8 mouse cellular contexts compared by ENCODE assay signal in the genomic region with DNA sequence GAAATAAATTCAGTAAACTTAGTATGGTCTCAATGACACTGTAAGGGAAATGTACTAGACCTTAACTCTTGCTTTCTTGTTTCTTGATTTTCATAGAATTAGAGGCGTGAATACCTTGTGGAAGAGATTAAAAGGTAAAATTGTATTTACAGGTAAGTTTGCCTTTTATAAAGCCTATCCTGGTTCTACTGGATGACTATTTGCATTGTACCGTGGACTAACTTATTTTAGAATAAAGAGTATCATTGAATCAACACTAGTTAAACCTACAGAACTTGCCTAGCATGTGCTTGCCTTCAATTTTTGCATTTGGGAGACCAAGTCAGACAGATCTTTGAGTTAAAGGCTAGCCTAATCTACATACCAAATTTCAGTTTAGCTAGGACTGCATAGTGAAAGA. TPM values are rescaled to one million over a fixed set of nuclear protein-coding genes. Genes with fewer than 3 reads are reported as not detected.
A peak's percentile ranks its signal among the peaks of the same experiment; 100 is the strongest.
DNase-seq lines count a peak whose midpoint lies in the region; ATAC-seq and TF ChIP-seq lines count a peak whose summit lies in the region.

No protein-coding gene starts in this region.

- no peak for ATAC-seq in kidney, embryonic 14.5 days (ENCODE audit: low FRiP score, low TSS enrichment)
- no peak for ATAC-seq in hindbrain, embryonic 15.5 days (ENCODE audit: low FRiP score, low read depth)
- ATAC-seq in midbrain, embryonic 13.5 days = no peak

- H3K9me3 ChIP-seq in kidney, embryonic 14.5 days (ENCODE audit: control insufficient read depth, low read length) = peaks cover 9% of the 10 kb centered on the region
- H3K9me3 ChIP-seq in hindbrain, embryonic 15.5 days = no peaks in the 10 kb centered on the region
- H3K9me3 ChIP-seq in midbrain, embryonic 13.5 days = no peaks in the 10 kb centered on the region

- no peaks in the 10 kb centered on the region for H3K27me3 ChIP-seq in kidney, embryonic 14.5 days (ENCODE audit: control insufficient read depth, insufficient read depth, low read length)
- H3K27me3 ChIP-seq in hindbrain, embryonic 15.5 days = no peaks in the 10 kb centered on the region
- H3K27me3 ChIP-seq in midbrain, embryonic 13.5 days = no peaks in the 10 kb centered on the region

- peak overlapping the region; percentile 77 for H3K4me3 ChIP-seq in kidney, embryonic 14.5 days (ENCODE audit: low read length)
- peak overlapping the region; percentile 79 for H3K4me3 ChIP-seq in hindbrain, embryonic 15.5 days
- peak overlapping the region; percentile 90 for H3K4me3 ChIP-seq in midbrain, embryonic 13.5 days (replicated peaks)

- H3K4me2 ChIP-seq in kidney, embryonic 14.5 days (replicated peaks; ENCODE audit: low read depth, low read length) = peak overlapping the region; percentile 60
- H3K4me2 ChIP-seq in hindbrain, embryonic 15.5 days = peak overlapping the region; percentile 64
- H3K4me2 ChIP-seq in midbrain, embryonic 13.5 days (replicated peaks) = peak overlapping the region; percentile 65

- H3K4me1 ChIP-seq in kidney, embryonic 14.5 days (ENCODE audit: control insufficient read depth, insufficient read depth, low read length) = peaks cover 8% of the 10 kb centered on the region; the same call in 1 of the 2 replicates
- peaks cover 21% of the 10 kb centered on the region for H3K4me1 ChIP-seq in hindbrain, embryonic 15.5 days (replicated peaks)
- H3K4me1 ChIP-seq in midbrain, embryonic 13.5 days (replicated peaks) = peaks cover 24% of the 10 kb centered on the region

- H3K27ac ChIP-seq in kidney, embryonic 14.5 days (ENCODE audit: low read depth, low read length) = no peak overlapping the region
- H3K27ac ChIP-seq in hindbrain, embryonic 15.5 days (replicated peaks) = no peak overlapping the region; the same call in 1 of the 2 replicates
- no peak overlapping the region for H3K27ac ChIP-seq in midbrain, embryonic 13.5 days

- peak overlapping the region; percentile 92 for H3K9ac ChIP-seq in kidney, embryonic 14.5 days (ENCODE audit: low read depth, low read length)
- H3K9ac ChIP-seq in hindbrain, embryonic 15.5 days = peak overlapping the region; percentile 90
- peak overlapping the region; percentile 97 for H3K9ac ChIP-seq in midbrain, embryonic 13.5 days (replicated peaks)

- 38% methylated on average over 2 of the region's 2 CpGs for WGBS in kidney, embryonic 14.5 days
- 67% methylated on average over 2 of the region's 2 CpGs for WGBS in hindbrain, embryonic 15.5 days
- 55% methylated on average over 2 of the region's 2 CpGs for WGBS in midbrain, embryonic 13.5 days

- TF ChIP-seq CTCF in brain, embryonic 14.5 days (IDR thresholded peaks at IDR 0.05; ENCODE audit: borderline replicate concordance, extremely low read depth, insufficient read depth, insufficient read length) = no peak

- no peak for TF ChIP-seq POLR2A in brain, embryonic 14.5 days (IDR thresholded peaks at IDR 0.05; ENCODE audit: borderline replicate concordance, extremely low read depth, insufficient read depth, insufficient read length, poor library complexity, severe bottlenecking)

- no peak for DNase-seq in kidney, postnatal 36 days
- peak; percentile 3 for DNase-seq in brain, embryonic 14.5 days (ENCODE audit: low read depth)
- no peak for DNase-seq in testis, postnatal 14 days (ENCODE audit: low spot score)
- no peak for DNase-seq in frontal cortex, postnatal 25 days (ENCODE audit: low spot score in 2 of 2)
- no peak for DNase-seq in adrenal gland, adult 8-10 months

- H3K36me3 ChIP-seq in kidney, embryonic 14.5 days (ENCODE audit: control insufficient read depth, insufficient read depth, low read length) = peaks cover 15% of the 10 kb centered on the region
- peaks cover 17% of the 10 kb centered on the region for H3K36me3 ChIP-seq in hindbrain, embryonic 15.5 days
- peaks cover 27% of the 10 kb centered on the region for H3K36me3 ChIP-seq in midbrain, embryonic 13.5 days

RNA-seq across cellular contexts. Expression of gene Resf1, which starts 1.0 kb away (rescaled TPM):
- 56.0 and 69.5 TPM in 2 replicates for polyA plus RNA-seq in kidney, embryonic 14.5 days (2014; fragmentation: Nextera tagmentation; extraction: Ambion mirVana)
- polyA plus RNA-seq in brain, embryonic 14.5 days (2012; rRNA removed) = 8.1 and 11.3 TPM in 2 replicates
- polyA plus RNA-seq in hindbrain, embryonic 15.5 days (2015; fragmentation: Nextera tagmentation; extraction: Ambion mirVana) = 26.6 and 28.4 TPM in 2 replicates
- polyA plus RNA-seq in midbrain, embryonic 13.5 days (2015; fragmentation: Nextera tagmentation; extraction: Ambion mirVana) = 39.7 and 41.2 TPM in 2 replicates
- total RNA-seq in adrenal gland, adult 8-10 months (2022) = 10 to 100 TPM; 29.2 to 48.3 (median 43.2) TPM
